Mouse (Mus musculus) stomach, embryonic 15.5 days (tissue): ENCODE results near the gene Olfr24. TPM values are rescaled to one million over a fixed set of nuclear protein-coding genes. Genes with fewer than 3 reads are reported as not detected.

Source experiments
- polyA plus RNA-seq: library from polyadenylated mRNA; unstranded; fragments of >200 nt; fragmentation: Nextera tagmentation; extraction: Ambion mirVana; gene quantifications from 2 replicates; pipeline ENCODE4 v1.2.1, GENCODE M21; 2015

Gene Olfr24
- polyA plus RNA-seq, 1 experiment from 2014 or later, result not detected

Other genes starting within 250 kb of the Olfr24 start
- 2.5 and 3.7 TPM in 2 replicates for gene Muc16, start 89.5 kb downstream of the Olfr24 start, polyA plus RNA-seq
- not detected in 2 replicates for gene Olfr828, start 55.5 kb upstream of the Olfr24 start, polyA plus RNA-seq
- gene Olfr829, start 90.9 kb upstream of the Olfr24 start, polyA plus RNA-seq, result not detected in 2 replicates
- not detected in 2 replicates for gene Olfr830, start 110.7 kb upstream of the Olfr24 start, polyA plus RNA-seq
- gene Olfr832, start 173.1 kb upstream of the Olfr24 start, polyA plus RNA-seq, result not detected in 2 replicates
- not detected in 2 replicates for gene Olfr834, start 224.0 kb upstream of the Olfr24 start, polyA plus RNA-seq